Mouse (Mus musculus): ENCODE measurements at regions not wholly inside any gene's neighbourhood (a gene's known extent, or its start where the extent isn't known, plus 50 kb on each side); places are given as distances from the start of the nearest gene placed in this dataset.

- DNase-seq (ENCODE audit: low spot score) (peak; percentile 16), ATAC-seq (no peak)
- Histone ChIP-seq H3K27me3 (ENCODE audit: insufficient read depth, low read length) (no peaks in the 10 kb centered on the region), H3K27ac (no peak overlapping the region), H3K4me3 (ENCODE audit: low read length) (no peak overlapping the region), H3K4me2 (ENCODE audit: low read depth, low read length) (no peak overlapping the region), H3K9me3 (ENCODE audit: low read length) (no peaks in the 10 kb centered on the region), H3K4me1 (ENCODE audit: insufficient read depth, low read length) (no peaks in the 10 kb centered on the region), H3K9ac (replicated peaks; ENCODE audit: low read length) (no peak overlapping the region), H3K36me3 (ENCODE audit: insufficient read depth, low read length) (no peaks in the 10 kb centered on the region)
- WGBS, result 56% methylated on average over 6 of the region's 6 CpGs
- TF ChIP-seq CTCF (IDR thresholded peaks at IDR 0.05; ENCODE audit: low read depth), result no peak
Observed at GRCm38 (mm10) chrX:166951011-166951410, 258.1 kb downstream of the Tmsb4x start.

- WGBS, result 98% methylated on average over 1 of the region's 1 CpGs
- Histone ChIP-seq H3K4me1 (ENCODE audit: insufficient read depth, low read length) (no peaks in the 10 kb centered on the region), H3K36me3 (ENCODE audit: insufficient read depth, low read length) (no peaks in the 10 kb centered on the region), H3K27me3 (ENCODE audit: insufficient read depth, low read length) (no peaks in the 10 kb centered on the region; the same call in 1 of the 2 replicates), H3K4me2 (ENCODE audit: low read depth, low read length) (no peak overlapping the region), H3K9me3 (ENCODE audit: low read length) (no peaks in the 10 kb centered on the region), H3K4me3 (ENCODE audit: low read length) (no peak overlapping the region), H3K27ac (no peak overlapping the region), H3K9ac (replicated peaks; ENCODE audit: low read length) (no peak overlapping the region)
- TF ChIP-seq CTCF (IDR thresholded peaks at IDR 0.05; ENCODE audit: low read depth), result no peak
- DNase-seq (ENCODE audit: low spot score) (no peak), ATAC-seq (no peak)
Observed at GRCm38 (mm10) chrX:166945915-166946314, 263.2 kb downstream of the Tmsb4x start.

- no peak for ATAC-seq
- Histone ChIP-seq H3K36me3 (ENCODE audit: insufficient read depth, low read length) (no peaks in the 10 kb centered on the region), H3K27me3 (ENCODE audit: insufficient read depth, low read length) (no peaks in the 10 kb centered on the region; the same call in 1 of the 2 replicates), H3K27ac (no peak overlapping the region), H3K9ac (replicated peaks; ENCODE audit: low read length) (no peak overlapping the region), H3K4me2 (ENCODE audit: low read depth, low read length) (no peak overlapping the region), H3K4me1 (ENCODE audit: insufficient read depth, low read length) (no peaks in the 10 kb centered on the region), H3K9me3 (ENCODE audit: low read length) (no peaks in the 10 kb centered on the region), H3K4me3 (ENCODE audit: low read length) (no peak overlapping the region)
- 76% methylated on average over 1 of the region's 1 CpGs for WGBS
- TF ChIP-seq CTCF (IDR thresholded peaks at IDR 0.05; ENCODE audit: low read depth), result no peak
- DNase-seq (ENCODE audit: low spot score), result no peak
Observed at GRCm38 (mm10) chrX:166945476-166945875, 263.6 kb downstream of the Tmsb4x start.

DNA sequence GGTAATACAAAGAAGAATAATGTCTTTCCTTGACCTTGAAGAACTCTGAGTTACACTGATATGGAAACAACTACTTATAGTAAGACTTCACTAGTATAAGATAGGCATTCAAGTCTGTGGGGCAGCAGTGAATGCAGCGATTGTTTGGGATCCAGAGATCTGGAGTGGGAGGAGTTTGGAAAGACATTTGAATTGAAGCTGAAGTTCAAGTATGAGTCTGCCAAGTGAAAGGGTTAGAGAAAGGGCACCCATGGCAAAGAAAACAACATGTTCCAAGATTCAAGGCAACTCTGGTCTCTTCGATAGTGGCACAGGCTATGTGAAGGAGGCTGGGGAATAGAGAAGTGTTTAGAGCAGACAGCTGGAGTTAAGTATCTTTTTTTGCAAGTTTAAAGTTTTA, 275.3 kb downstream of the Tmsb4x start:
- no peak for ATAC-seq
- Histone ChIP-seq H3K9ac (replicated peaks; ENCODE audit: low read length) (no peak overlapping the region), H3K36me3 (ENCODE audit: insufficient read depth, low read length) (no peaks in the 10 kb centered on the region), H3K9me3 (ENCODE audit: low read length) (no peaks in the 10 kb centered on the region), H3K27ac (no peak overlapping the region), H3K4me1 (ENCODE audit: insufficient read depth, low read length) (no peaks in the 10 kb centered on the region), H3K4me3 (ENCODE audit: low read length) (no peak overlapping the region), H3K4me2 (ENCODE audit: low read depth, low read length) (no peak overlapping the region), H3K27me3 (ENCODE audit: insufficient read depth, low read length) (no peaks in the 10 kb centered on the region)
- 58% methylated on average over 2 of the region's 2 CpGs for WGBS
- DNase-seq (ENCODE audit: low spot score), result no peak
- TF ChIP-seq CTCF (IDR thresholded peaks at IDR 0.05; ENCODE audit: low read depth), result no peak

DNA sequence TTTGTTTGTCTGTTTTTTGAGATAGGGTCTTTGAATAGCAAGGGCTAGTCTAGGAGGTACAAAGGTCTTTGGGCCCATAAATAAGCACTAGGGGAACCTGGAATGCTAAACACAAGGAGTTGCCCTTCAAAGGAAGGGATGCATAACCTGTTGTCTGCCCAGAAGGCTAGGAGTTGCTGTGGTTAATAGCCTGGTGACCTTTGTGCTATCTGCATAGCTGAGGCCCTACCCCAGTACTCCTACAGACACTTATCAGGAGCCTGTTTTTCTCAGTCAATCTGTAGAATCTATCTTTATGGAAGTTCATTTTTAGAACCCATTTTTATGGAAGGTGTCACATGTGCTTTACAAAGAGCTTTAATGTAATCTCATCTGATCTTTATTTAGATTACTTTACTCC, 276.6 kb downstream of the Tmsb4x start:
- no peaks in the 10 kb centered on the region for H3K4me1 ChIP-seq (ENCODE audit: insufficient read depth, low read length)
- no peak for TF ChIP-seq CTCF (IDR thresholded peaks at IDR 0.05; ENCODE audit: low read depth)
- no peaks in the 10 kb centered on the region for H3K9me3 ChIP-seq (ENCODE audit: low read length)
- no peaks in the 10 kb centered on the region for H3K27me3 ChIP-seq (ENCODE audit: insufficient read depth, low read length)
- H3K9ac ChIP-seq (replicated peaks; ENCODE audit: low read length), result no peak overlapping the region
- H3K36me3 ChIP-seq (ENCODE audit: insufficient read depth, low read length), result no peaks in the 10 kb centered on the region
- DNase-seq (ENCODE audit: low spot score) (no peak), ATAC-seq (no peak)
- no peak overlapping the region for H3K4me2 ChIP-seq (ENCODE audit: low read depth, low read length)
- no peak overlapping the region for H3K4me3 ChIP-seq (ENCODE audit: low read length)
- no peak overlapping the region for H3K27ac ChIP-seq

DNA sequence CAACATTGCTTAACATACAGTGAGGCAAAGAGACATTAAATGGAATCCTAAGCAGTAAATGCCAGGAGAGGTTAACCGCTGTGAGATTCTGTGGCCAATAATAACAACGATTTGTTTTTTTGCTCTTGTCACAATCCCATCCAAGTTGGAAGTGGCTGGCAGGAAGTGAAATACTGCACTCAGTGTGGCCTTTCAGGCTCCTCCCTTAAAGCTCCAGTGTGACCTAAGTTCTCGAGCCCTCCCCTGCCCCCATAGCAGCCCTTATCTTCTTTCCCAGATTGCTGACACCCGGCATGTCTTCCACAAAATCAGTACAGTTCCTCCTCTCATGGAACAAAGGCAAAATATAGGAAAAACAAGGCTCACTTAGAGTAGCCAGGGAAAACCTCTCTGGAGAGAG, 278.1 kb downstream of the Tmsb4x start:
- no peaks in the 10 kb centered on the region for H3K9me3 ChIP-seq (ENCODE audit: low read length)
- ATAC-seq, result no peak
- TF ChIP-seq CTCF (IDR thresholded peaks at IDR 0.05; ENCODE audit: low read depth), result no peak

DNA sequence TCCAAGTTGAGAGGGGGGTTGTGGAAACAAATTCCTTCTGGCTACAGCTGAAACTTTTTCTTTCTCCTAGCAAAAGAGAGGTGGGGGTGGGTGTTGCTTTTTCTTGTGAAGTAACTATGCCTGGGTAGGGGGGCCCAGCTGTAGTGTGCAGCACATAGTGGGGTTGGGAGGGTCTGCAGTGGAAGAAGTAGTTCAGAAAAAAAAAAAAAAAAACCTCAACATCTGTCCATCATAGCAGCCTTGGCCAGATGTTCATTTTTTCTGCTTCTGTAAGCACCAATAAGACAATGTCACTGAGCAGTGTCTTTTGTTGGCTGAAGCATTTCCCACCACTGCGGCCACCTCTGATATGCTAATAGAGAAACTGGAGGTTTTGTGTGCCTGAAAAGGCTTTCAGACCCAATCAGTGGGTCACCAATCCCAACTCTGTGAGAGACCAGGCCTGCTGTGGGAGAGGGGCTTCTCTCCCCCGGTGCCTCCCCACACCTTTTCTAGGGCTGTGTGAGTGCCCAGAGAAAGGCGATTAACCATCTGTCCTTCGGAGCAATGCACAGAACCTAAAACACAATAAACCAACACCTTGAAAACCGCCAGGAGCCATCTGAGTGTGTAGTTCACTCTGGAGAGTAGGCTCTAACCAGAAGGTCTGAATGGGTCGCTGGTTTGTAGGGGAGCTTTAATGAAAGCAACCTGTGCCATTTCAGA, 279.2 kb downstream of the Tmsb4x start:
- no peaks in the 10 kb centered on the region for H3K9me3 ChIP-seq (ENCODE audit: low read length)
- TF ChIP-seq CTCF (IDR thresholded peaks at IDR 0.05; ENCODE audit: low read depth), result no peak
- WGBS, result 46% methylated on average over 6 of the region's 6 CpGs
- H3K4me3 ChIP-seq (ENCODE audit: low read length), result no peak overlapping the region
- no peaks in the 10 kb centered on the region for H3K4me1 ChIP-seq (ENCODE audit: insufficient read depth, low read length)
- ATAC-seq (no peak), DNase-seq (ENCODE audit: low spot score) (no peak)
- no peaks in the 10 kb centered on the region for H3K36me3 ChIP-seq (ENCODE audit: insufficient read depth, low read length)
- no peak overlapping the region for H3K27ac ChIP-seq
- H3K9ac ChIP-seq (replicated peaks; ENCODE audit: low read length), result no peak overlapping the region
- H3K4me2 ChIP-seq (ENCODE audit: low read depth, low read length), result no peak overlapping the region
- no peaks in the 10 kb centered on the region for H3K27me3 ChIP-seq (ENCODE audit: insufficient read depth, low read length)

More for the DNA sequence above, 278.1 kb downstream of the Tmsb4x start:
- no peaks in the 10 kb centered on the region for H3K36me3 ChIP-seq (ENCODE audit: insufficient read depth, low read length)
- no peak overlapping the region for H3K27ac ChIP-seq
- no peak for DNase-seq (ENCODE audit: low spot score)
- 61% methylated on average over 4 of the region's 4 CpGs for WGBS
- H3K4me1 ChIP-seq (ENCODE audit: insufficient read depth, low read length), result no peaks in the 10 kb centered on the region
- H3K4me3 ChIP-seq (ENCODE audit: low read length), result no peak overlapping the region
- H3K27me3 ChIP-seq (ENCODE audit: insufficient read depth, low read length), result no peaks in the 10 kb centered on the region
- no peak overlapping the region for H3K4me2 ChIP-seq (ENCODE audit: low read depth, low read length)
- no peak overlapping the region for H3K9ac ChIP-seq (replicated peaks; ENCODE audit: low read length)
